Mouse (Mus musculus) forebrain, embryonic 11.5 days (tissue): ENCODE data around the gene Naaladl2. TPM values are rescaled to one million over a fixed set of nuclear protein-coding genes. Genes with fewer than 3 reads are reported as not detected.
"Not testable (repeated sequence)": the region's sequence is repeated elsewhere in the genome, so short reads cannot be mapped to it uniquely, and the experiment has no call there.

Source experiments
- ATAC-seq: fragments of 200-750 bp; cut with Nextera tagmentation; replicated peaks from 2 replicates; pipeline ENCODE4 v1.8.0; 2017; ENCODE audit warnings: moderate TSS enrichment; ENCODE audit not compliant: low FRiP score
- DNase-seq: peaks from one replicate; pipeline ENCODE4 v3.0.0-alpha.2; 2017; ENCODE audit warnings: low spot score
- H3K27ac ChIP-seq: fragments of 300-500 bp; sonication (generic); 2 replicates; pipeline ENCODE4 v1.5.1; 2014; ENCODE audit warnings: low read depth, low read length
- H3K27me3 ChIP-seq: fragments of 300-500 bp; sonication (generic); 2 replicates; pipeline ENCODE4 v1.6.1; 2014; ENCODE audit warnings: mild to moderate bottlenecking, low read length, mixed read lengths; ENCODE audit not compliant: control insufficient read depth, insufficient read depth
- H3K36me3 ChIP-seq: fragments of 300-500 bp; sonication (generic); 2 replicates; pipeline ENCODE4 v1.6.1; 2014; ENCODE audit warnings: mild to moderate bottlenecking, low read length, moderate library complexity, mixed read lengths; ENCODE audit not compliant: control insufficient read depth, insufficient read depth
- H3K4me1 ChIP-seq: fragments of 300-500 bp; sonication (generic); replicated peaks from 2 replicates; pipeline ENCODE4 v1.6.1; 2014; ENCODE audit warnings: low read length, mixed read lengths; ENCODE audit not compliant: control insufficient read depth, insufficient read depth
- H3K4me2 ChIP-seq: fragments of 300-500 bp; sonication (generic); 2 replicates; pipeline ENCODE4 v1.6.1; 2014; ENCODE audit warnings: low read depth, mild to moderate bottlenecking, low read length, moderate library complexity, mixed read lengths; ENCODE audit not compliant: severe bottlenecking
- H3K4me3 ChIP-seq: fragments of 300-500 bp; sonication (generic); 2 replicates; pipeline ENCODE4 v1.5.1; 2014; ENCODE audit warnings: low read depth, low read length
- H3K9ac ChIP-seq: fragments of 300-500 bp; sonication (generic); 2 replicates; pipeline ENCODE4 v1.6.1; 2014; ENCODE audit warnings: low read length
- H3K9me3 ChIP-seq: fragments of 300-500 bp; sonication (generic); 2 replicates; pipeline ENCODE4 v1.6.1; 2016; ENCODE audit warnings: low read length, mixed read lengths; ENCODE audit not compliant: control insufficient read depth
- WGBS: fragments of 180-500 bp; shearing (Covaris S2); extraction: QIAGEN DNeasy Blood & Tissue Kit; methylation state at CpG from one replicate; pipeline ENCODE4 v1.1.7; 2014; 5-methylcytosine and 5-hydroxymethylcytosine counted together
- polyA plus RNA-seq: library from polyadenylated mRNA; unstranded; fragments of >200 nt; fragmentation: Nextera tagmentation; extraction: Ambion mirVana; gene quantifications from 2 replicates; pipeline ENCODE4 v1.2.1, GENCODE M21; 2014

Gene Naaladl2
- polyA plus RNA-seq, 1 experiment from 2014 or later: 0.48 TPM

GRCm38 (mm10) chr3:25010751-25011150 lies 133.3 kb downstream of the Naaladl2 start:
- H3K4me2 ChIP-seq: no peak overlapping the region
- no peaks in the 10 kb centered on the region for H3K36me3 ChIP-seq
- WGBS: 89% methylated on average over 1 of the region's 1 CpGs
- no peak overlapping the region for H3K27ac ChIP-seq
- no peaks in the 10 kb centered on the region for H3K9me3 ChIP-seq
- H3K4me3 ChIP-seq: no peak overlapping the region
- H3K4me1 ChIP-seq: no peaks in the 10 kb centered on the region
- H3K27me3 ChIP-seq: no peaks in the 10 kb centered on the region
- no peak for DNase-seq
- no peak overlapping the region for H3K9ac ChIP-seq
- ATAC-seq: no peak

GRCm38 (mm10) chr3:25006802-25007201 lies 137.3 kb downstream of the Naaladl2 start:
- not testable (repeated sequence) for DNase-seq
- WGBS: 22% methylated on average over 2 of the region's 2 CpGs

GRCm38 (mm10) chr3:24992577-24992976 lies 151.5 kb downstream of the Naaladl2 start:
- peak; percentile 83 for ATAC-seq
- DNase-seq: no peak
- H3K27ac ChIP-seq: no peak overlapping the region
- no peaks in the 10 kb centered on the region for H3K36me3 ChIP-seq
- H3K4me3 ChIP-seq: no peak overlapping the region
- 34% methylated on average over 2 of the region's 2 CpGs for WGBS
- no peaks in the 10 kb centered on the region; the same call in 1 of the 2 replicates for H3K27me3 ChIP-seq
- H3K9ac ChIP-seq: no peak overlapping the region
- no peaks in the 10 kb centered on the region for H3K9me3 ChIP-seq
- no peak overlapping the region for H3K4me2 ChIP-seq
- H3K4me1 ChIP-seq: no peaks in the 10 kb centered on the region

More at GRCm38 (mm10) chr3:25006802-25007201, 137.3 kb downstream of the Naaladl2 start:
- not testable (repeated sequence) for H3K4me1 ChIP-seq, H3K4me2 ChIP-seq, ATAC-seq, H3K27ac ChIP-seq, H3K4me3 ChIP-seq, H3K27me3 ChIP-seq, H3K9me3 ChIP-seq, H3K9ac ChIP-seq, H3K36me3 ChIP-seq

- peak; percentile 51 for ATAC-seq
- H3K27ac ChIP-seq: no peak overlapping the region
- H3K4me3 ChIP-seq: no peak overlapping the region
- no peak overlapping the region for H3K9ac ChIP-seq
- no peaks in the 10 kb centered on the region for H3K9me3 ChIP-seq
- H3K27me3 ChIP-seq: no peaks in the 10 kb centered on the region; the same call in 1 of the 2 replicates
- no peaks in the 10 kb centered on the region for H3K4me1 ChIP-seq
- H3K36me3 ChIP-seq: no peaks in the 10 kb centered on the region
- 70% methylated on average over 3 of the region's 3 CpGs for WGBS
- DNase-seq: no peak
- no peak overlapping the region for H3K4me2 ChIP-seq
Measured at GRCm38 (mm10) chr3:24992078-24992477, 152.0 kb downstream of the Naaladl2 start.

- Histone ChIP-seq H3K27ac (no peak overlapping the region), H3K4me1 (no peaks in the 10 kb centered on the region), H3K9ac (no peak overlapping the region), H3K9me3 (no peaks in the 10 kb centered on the region), H3K27me3 (no peaks in the 10 kb centered on the region), H3K4me2 (no peak overlapping the region), H3K4me3 (no peak overlapping the region), H3K36me3 (no peaks in the 10 kb centered on the region)
- 77% methylated on average over 4 of the region's 4 CpGs for WGBS
- ATAC-seq (no peak), DNase-seq (no peak)
Measured at GRCm38 (mm10) chr3:24982111-24982510, 161.9 kb downstream of the Naaladl2 start.

GRCm38 (mm10) chr3:24942170-24942569 lies 201.9 kb downstream of the Naaladl2 start:
- WGBS: 88% methylated on average over 2 of the region's 2 CpGs

GRCm38 (mm10) chr3:24938507-24939182 lies 205.4 kb downstream of the Naaladl2 start:
- Histone ChIP-seq H3K4me1 (no peaks in the 10 kb centered on the region), H3K9ac (no peak overlapping the region), H3K4me2 (no peak overlapping the region), H3K4me3 (no peak overlapping the region), H3K9me3 (no peaks in the 10 kb centered on the region), H3K36me3 (no peaks in the 10 kb centered on the region), H3K27ac (no peak overlapping the region), H3K27me3 (no peaks in the 10 kb centered on the region)
- ATAC-seq (peak; percentile 70; the same call in 1 of the 2 replicates), DNase-seq (no peak)
- 78% methylated on average over 5 of the region's 5 CpGs for WGBS

More at GRCm38 (mm10) chr3:24942170-24942569, 201.9 kb downstream of the Naaladl2 start:
- Histone ChIP-seq H3K4me1 (no peaks in the 10 kb centered on the region), H3K27ac (no peak overlapping the region), H3K27me3 (no peaks in the 10 kb centered on the region), H3K4me2 (no peak overlapping the region), H3K9me3 (no peaks in the 10 kb centered on the region), H3K9ac (no peak overlapping the region), H3K36me3 (no peaks in the 10 kb centered on the region), H3K4me3 (no peak overlapping the region)
- DNase-seq (no peak), ATAC-seq (no peak)

GRCm38 (mm10) chr3:24921811-24922210 lies 222.2 kb downstream of the Naaladl2 start:
- Histone ChIP-seq H3K27ac (no peak overlapping the region), H3K4me3 (no peak overlapping the region), H3K4me1 (no peaks in the 10 kb centered on the region), H3K36me3 (no peaks in the 10 kb centered on the region), H3K9ac (no peak overlapping the region), H3K9me3 (no peaks in the 10 kb centered on the region), H3K4me2 (no peak overlapping the region), H3K27me3 (no peaks in the 10 kb centered on the region)
- ATAC-seq (no peak), DNase-seq (no peak)
- WGBS: 47% methylated on average over 2 of the region's 2 CpGs

- Histone ChIP-seq H3K9me3 (no peaks in the 10 kb centered on the region), H3K4me1 (no peaks in the 10 kb centered on the region), H3K4me3 (no peak overlapping the region), H3K27ac (no peak overlapping the region), H3K4me2 (no peak overlapping the region), H3K9ac (no peak overlapping the region), H3K27me3 (no peaks in the 10 kb centered on the region), H3K36me3 (no peaks in the 10 kb centered on the region)
- 56% methylated on average over 6 of the region's 6 CpGs for WGBS
- ATAC-seq (no peak), DNase-seq (no peak)
Measured at GRCm38 (mm10) chr3:24921401-24921800, 222.7 kb downstream of the Naaladl2 start.
